Mouse (Mus musculus) right cerebral cortex, adult 18-20 months (tissue): ENCODE measurements around the gene Saa3.
"Not testable (repeated sequence)": the region's sequence is repeated elsewhere in the genome, so short reads cannot be mapped to it uniquely, and the experiment has no call there.

Source experiments
- DNase-seq: peaks from one replicate; pipeline ENCODE4 v3.0.0; 2022; ENCODE audit warnings: mixed read lengths

Gene Saa3

GRCm38 (mm10) chr7:46715600-46715999, at the start of gene Saa3:
Gene Saa3, minus strand, starts transcription at chr7:46715700.
- no peak for DNase-seq

- DNase-seq, result no peak
These were observed 49.2 kb upstream of the Saa3 start for GRCm38 (mm10) chr7:46764672-46765071.

DNA sequence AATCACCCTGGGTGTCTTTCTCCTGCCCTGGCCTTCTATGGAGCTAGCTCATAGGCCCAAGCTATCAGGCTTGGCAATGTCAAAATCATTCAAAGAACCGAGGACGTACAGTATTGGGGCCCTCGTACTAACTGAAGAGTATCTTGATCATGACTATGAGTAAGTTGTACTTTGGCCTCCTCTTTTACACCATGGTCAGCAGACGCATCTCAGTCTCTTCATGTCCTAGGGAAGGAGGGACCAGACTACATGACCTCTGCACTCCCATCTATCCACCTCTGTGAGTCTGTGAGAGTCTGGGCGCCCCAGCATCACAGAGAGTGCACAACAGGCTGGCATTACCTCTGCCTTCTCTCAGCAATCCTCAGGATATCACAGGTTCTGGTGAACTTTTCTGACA, 47.1 kb upstream of the Saa3 start:
- DNase-seq, result no peak

DNA sequence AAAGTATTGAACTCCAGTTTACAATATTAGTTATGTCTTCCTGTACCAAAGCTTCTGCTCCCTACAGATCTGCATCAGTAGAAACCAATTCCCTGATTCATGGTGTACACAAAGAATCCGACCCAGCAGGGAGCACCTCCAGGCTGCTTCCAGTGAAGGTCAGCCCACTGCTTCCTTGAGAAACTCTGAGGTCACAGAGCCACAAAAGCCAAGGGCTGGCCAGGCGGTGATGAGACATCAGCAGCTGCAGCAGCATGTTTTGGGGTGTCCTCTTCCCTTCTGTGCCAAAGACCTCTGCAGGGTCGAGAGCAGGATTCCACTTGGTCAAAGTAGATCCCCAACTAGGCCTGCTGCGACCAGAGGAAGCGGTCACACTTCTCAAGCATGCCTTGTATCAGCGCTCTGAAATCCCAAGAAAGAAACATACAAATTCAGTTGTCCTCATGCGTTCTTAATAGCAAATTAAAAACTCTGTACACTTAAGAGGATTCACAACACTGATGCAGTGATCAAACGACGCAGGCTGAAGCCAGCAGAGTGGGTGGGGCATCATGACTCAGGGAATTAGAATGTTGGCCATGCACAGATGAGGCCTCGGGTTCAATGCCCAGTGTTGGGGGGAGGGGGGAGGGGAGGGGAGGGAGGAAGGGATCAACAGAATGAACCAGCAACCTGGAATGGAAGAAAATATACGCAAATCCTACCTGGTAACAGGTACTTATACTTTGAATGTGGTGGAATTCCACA, 45.7 kb upstream of the Saa3 start:
- DNase-seq, result no peak

- no peak for DNase-seq
These were observed 36.0 kb upstream of the Saa3 start, which contains the start of gene Saa2 for GRCm38 (mm10) chr7:46751490-46751889. Gene Saa2, plus strand, starts transcription at chr7:46751790.

DNA sequence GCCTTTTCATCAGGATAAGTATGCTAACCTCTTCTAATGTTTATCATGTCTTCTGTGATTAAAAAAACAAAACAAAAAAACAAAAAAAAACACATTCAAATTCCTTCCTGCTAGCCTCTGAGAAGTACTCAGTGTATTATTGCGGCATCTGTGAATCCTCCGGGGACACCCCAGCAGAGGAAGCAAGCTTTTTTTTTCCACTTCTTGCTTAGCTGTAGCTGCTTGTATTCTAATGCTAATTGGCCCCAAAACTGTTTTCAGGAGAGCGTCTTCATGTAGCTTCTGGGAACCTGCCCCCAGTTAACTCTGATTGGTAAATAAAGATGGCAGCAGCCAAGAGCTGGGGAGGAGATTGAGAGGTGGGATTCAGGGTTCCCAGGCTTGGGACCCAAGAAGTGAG, 33.0 kb upstream of the Saa3 start:
- no peak for DNase-seq

GRCm38 (mm10) chr7:46746381-46746780, 30.9 kb upstream of the Saa3 start:
- no peak for DNase-seq

DNA sequence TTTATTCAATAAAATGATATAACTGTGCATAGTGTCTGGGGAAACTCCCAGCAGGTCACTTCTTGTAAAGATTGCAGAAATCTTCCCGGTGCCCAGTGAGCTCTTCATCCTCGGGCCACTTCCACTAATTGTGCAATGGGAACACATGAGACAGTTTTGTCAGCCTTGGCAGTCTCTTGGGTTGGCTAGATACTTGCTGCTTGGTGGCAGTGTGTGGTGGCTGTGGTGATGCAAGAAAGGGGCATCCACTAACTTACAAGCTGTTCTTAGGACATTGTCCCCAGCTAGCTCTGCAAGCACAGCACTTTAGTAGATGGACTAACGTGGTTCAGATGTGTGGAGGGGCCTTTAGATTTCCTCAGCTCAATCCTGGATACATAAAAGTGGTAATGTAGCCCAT, 30.3 kb upstream of the Saa3 start:
- no peak for DNase-seq

DNA sequence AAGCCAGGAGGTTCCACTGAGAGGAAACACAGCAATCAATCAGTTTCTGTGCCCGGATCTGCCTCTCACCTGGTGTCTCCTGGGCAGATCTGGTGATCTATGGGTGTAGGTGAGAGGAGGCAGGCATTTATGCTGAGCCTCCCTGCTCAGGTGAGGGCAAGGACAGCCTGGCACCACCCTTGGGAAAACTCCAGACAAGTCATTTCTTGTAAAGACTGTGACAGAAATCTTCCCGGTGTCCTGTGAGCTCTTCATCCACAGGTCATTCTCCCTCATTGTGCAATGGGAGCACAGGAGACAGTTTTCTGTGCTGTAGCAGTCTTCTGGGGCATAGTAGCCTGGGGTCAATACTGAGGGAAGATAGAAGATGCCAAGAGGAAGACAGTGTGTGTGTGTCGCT, 27.4 kb upstream of the Saa3 start, which contains the start of gene Saa1:
Saa1 (minus strand) TSS at position 101 of the 400 bp plus-strand sequence.
- DNase-seq, result not testable (repeated sequence)

- not testable (repeated sequence) for DNase-seq
These were observed 24.5 kb upstream of the Saa3 start for GRCm38 (mm10) chr7:46740041-46740440.

DNA sequence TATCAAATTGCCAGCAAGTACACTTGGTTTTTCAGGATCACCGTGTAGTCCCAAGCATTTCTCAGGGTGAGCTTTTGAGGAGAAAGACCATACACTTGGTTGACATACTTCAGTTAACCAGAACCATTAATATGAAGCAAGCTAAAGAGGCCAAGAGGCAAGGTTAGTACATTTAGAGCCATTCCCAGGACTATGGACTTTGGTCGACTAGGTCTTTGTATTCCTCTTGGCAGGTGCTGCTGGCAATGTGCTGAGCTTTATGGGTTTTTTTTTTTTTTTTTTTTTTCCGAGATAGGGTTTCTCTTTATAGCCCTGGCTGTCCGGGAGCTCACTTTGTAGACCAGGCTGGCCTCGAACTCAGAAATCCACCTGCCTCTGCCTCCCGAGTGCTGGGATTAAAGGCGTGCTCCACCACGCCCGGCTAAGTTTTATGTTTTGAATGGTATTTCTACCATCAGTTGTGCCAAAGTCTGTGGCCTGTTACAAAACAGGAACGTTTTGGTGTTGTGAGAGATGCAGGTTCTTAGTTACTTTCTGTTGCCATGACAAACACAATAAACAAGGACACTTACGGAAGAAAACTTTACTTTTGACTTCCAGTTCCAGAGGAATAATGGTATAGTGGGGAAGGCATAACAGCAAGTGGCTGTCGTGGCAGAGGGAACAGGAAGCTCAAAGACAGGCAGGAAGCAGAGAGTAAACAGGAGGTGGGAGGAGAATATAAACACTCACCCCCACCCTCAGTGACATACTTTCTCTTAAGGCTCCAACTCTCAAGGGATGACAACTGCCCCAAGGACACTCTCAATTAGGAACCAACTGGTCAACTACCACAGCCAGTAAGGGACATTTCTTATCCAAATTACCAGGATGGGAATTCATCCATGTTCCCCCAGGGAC, 23.3 kb upstream of the Saa3 start:
- DNase-seq, result no peak

- no peak for DNase-seq
These were observed 19.5 kb upstream of the Saa3 start for GRCm38 (mm10) chr7:46734983-46735382.

- DNase-seq, result no peak
These were observed 17.0 kb upstream of the Saa3 start, which contains the start of gene Saa4 for GRCm38 (mm10) chr7:46732458-46732857. Gene Saa4, minus strand, starts transcription at chr7:46732603.

- DNase-seq, result no peak
These were observed 12.1 kb upstream of the Saa3 start for GRCm38 (mm10) chr7:46727584-46727983.

DNA sequence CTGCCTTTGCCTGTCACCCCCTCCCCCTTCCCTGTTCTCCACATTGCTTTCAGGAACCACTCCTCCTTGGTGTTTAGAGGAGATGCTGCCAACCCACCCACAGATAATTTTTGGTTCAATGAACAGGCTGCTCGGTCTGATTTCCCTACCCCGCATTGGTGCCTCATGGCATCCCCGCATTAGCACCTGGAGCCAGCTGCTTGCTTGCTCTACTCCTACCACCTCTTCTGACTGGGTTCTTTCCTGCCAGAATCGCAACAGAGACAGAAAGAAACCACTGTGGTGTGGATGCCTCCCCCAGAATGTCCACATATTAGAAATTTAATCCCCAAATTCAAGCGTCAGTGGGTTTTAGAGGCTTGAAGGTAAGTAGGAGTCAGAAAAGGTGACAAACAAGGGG, 8.9 kb upstream of the Saa3 start:
- peak; percentile 39 for DNase-seq

GRCm38 (mm10) chr7:46723849-46724248, 8.3 kb upstream of the Saa3 start:
- no peak for DNase-seq

DNA sequence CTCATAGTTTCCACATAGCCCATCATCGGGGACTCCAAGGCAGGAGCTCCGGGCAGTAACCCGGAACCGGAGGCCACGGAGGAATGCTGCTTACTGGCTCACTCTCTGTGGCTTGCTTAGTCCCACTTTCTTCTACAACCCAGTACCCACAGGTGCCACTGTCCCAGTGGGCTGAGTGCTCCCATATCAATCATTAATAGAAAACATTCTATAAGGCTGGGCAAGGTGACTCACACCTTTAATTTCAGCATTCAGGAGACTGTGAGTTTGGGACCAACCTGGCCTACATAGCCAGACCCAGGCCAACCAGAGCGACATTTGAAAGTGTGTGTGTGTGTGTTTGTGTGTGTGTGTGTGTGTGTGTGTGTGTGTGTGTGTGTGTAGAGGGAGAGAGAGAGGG, 7.9 kb upstream of the Saa3 start:
- no peak for DNase-seq

- DNase-seq, result no peak
These were observed 5.0 kb upstream of the Saa3 start for GRCm38 (mm10) chr7:46720460-46720859.

DNA sequence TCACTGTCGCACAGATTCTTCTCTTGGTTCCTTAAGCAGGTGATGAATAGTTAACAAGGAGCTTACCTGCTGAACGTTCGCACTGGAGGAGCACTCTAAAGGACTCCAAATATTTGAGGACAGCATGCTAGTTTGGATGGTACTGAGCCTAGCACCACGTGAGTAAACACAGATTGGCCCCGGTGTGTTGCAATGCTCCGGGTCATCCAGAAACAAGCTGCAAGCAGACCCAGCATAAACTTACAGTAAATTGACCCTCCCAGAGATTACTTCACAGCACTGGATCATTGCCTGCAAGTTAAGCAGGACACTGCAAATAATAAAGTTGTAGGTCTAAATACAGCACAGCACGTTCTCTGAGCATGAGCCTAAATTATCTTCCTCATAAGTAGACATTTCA, 4.0 kb upstream of the Saa3 start:
- DNase-seq, result no peak

DNA sequence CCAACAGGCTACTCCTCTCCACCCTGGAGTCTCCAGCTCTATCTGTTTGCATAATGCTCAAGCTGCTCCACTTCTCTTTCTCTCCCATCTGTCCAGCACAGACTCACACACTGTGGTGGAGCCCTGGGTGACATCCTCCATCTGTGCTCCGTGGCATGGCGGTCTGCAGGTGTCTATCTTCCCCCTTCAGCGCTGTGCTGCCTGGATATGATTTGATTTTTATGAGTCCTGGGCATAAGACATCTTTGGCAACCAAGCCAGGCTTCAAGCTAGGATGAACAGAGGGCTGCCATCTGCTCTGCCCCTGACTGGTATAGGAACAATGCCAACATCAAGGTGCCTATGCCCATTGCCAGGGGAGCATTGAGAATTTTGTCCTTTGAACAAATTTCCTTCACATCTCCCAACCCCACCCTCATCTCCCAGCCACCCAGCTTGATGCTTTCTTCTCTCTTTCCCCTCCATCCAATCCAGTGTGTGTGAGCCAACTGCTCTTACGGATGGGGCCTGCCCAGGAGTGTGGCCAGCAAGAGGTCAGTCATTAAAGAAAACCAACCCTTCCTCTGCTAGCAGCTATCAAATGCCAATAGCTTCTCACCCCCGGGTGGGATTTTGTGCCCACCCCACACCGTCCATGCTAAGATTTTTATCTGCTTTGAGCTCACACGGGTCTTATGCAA, 3.2 kb upstream of the Saa3 start:
- no peak for DNase-seq

DNA sequence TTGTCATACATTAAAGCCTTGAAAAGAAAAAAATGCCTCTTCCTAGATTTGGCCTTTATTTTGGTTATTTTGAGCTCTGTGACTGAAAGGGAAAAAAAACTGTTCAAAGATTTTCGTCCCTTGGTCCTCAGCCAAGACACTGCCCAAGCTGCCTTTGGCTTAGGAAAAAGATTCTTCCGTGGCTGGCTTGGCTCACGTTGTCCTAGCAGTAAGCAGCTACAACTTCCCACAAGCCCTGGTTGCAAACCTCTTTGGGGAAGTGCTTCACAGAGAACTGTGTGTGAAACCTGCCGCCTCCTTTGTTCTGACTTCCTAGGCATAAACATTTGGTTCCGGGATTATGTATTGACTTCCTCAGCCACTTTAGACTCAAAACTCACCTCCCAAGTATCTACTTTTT, 1.4 kb upstream of the Saa3 start:
- peak; percentile 21 for DNase-seq

- DNase-seq, result peak; percentile 60
These were observed 982 bp downstream of the Saa3 start for GRCm38 (mm10) chr7:46714518-46714917.

DNA sequence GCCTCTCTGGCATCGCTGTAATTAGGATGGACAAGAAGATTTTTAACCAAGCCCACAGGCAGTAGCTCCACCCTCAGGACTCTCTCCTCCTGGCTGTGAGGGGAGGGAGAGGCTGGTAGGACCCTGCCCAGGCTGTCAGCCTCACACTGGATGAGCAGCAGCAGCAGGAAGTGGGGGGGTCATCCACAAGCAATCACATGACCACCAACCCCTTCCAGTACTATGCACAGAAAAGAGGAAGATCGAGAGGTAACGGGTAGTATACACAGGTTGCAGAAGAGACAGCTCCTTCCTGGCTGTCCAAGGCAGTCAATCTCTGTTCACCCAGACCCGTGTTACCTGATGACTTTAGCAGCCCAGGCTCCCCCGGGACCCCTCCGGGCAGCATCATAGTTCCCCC, 3.2 kb downstream of the Saa3 start:
- DNase-seq, result no peak
